Comparison of ENCODE assay signal across 28 mouse cellular contexts in the genomic region with DNA sequence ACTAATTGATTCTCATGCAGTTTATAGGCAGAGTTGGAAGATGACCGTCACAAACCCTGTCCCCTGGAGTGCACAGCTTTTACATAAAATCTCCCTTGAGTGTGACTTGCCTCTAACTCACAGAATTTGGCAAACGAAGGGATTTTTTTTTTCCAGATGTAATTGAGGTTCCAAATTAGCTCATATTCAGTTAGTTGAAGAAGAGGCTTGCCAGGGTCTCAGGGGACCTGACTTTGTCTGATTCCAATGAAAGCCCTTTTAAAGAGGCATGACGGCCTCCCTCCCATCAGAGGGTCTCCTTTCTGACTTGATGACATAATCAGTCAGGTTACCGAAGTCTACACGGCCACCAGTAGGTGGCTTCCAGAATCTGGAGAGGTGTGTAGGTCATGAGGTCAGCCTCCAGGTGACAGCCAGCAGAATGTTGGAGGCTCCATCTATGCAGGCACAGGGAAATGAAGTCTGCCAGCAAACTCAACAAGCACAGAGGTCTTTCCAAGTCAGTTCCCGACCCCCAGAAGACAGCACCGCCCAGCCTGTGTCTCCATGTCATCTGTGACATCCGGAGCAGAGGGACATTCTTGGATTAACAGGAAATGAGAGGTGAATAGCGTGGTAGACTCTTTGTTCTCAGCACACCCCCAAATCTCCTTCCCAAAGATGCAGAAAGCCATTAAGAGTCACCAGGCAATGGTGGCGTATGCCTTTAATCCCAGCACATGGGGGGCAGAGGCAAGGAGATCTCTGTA.
DNase-seq lines count a peak whose midpoint lies in the region; ATAC-seq and TF ChIP-seq lines count a peak whose summit lies in the region.
"Had no signal": no experiment of that assay in that cellular context is flagged by ENCODE, and none has a peak within 500 bp of the region (broad histone marks: within the 10 kb centered on the region; RNA-seq: fewer than 3 reads in every experiment).

No protein-coding gene starts in this region.

- H3K4me2 ChIP-seq in embryonic facial prominence, embryonic 14.5 days (ENCODE audit: low read depth, low read length), result no peak overlapping the region
- H3K4me2 ChIP-seq in lung, postnatal 0 days (replicated peaks; ENCODE audit: low read depth, low read length), result no peak overlapping the region
- H3K4me2 ChIP-seq: embryonic facial prominence, embryonic 15.5 days; heart, embryonic 13.5 days; hindbrain, embryonic 13.5 days; limb, embryonic 13.5 days; liver, embryonic 11.5 days; lung, embryonic 15.5 days; neural tube, embryonic 12.5 days had no signal

- TF ChIP-seq EP300 in lung, postnatal 0 days (IDR thresholded peaks at IDR 0.05), result no peak

- H3K27ac ChIP-seq in embryonic facial prominence, embryonic 14.5 days (replicated peaks; ENCODE audit: low read depth, low read length), result no peak overlapping the region
- no peak overlapping the region for H3K27ac ChIP-seq in embryonic facial prominence, embryonic 10.5 days (replicated peaks)
- H3K27ac ChIP-seq in lung, postnatal 0 days (ENCODE audit: low read length), result no peak overlapping the region
- H3K27ac ChIP-seq: embryonic facial prominence, embryonic 15.5 days; heart, embryonic 13.5 days; hindbrain, embryonic 13.5 days; limb, embryonic 13.5 days; lung, embryonic 15.5 days; midbrain, embryonic 10.5 days; neural tube, embryonic 12.5 days had no signal

- no peak overlapping the region for H3K9ac ChIP-seq in embryonic facial prominence, embryonic 14.5 days (ENCODE audit: low read depth, low read length)
- no peak overlapping the region for H3K9ac ChIP-seq in lung, postnatal 0 days (replicated peaks; ENCODE audit: low read depth)
- H3K9ac ChIP-seq: embryonic facial prominence, embryonic 15.5 days; heart, embryonic 13.5 days; hindbrain, embryonic 13.5 days; limb, embryonic 13.5 days; lung, embryonic 15.5 days; neural tube, embryonic 12.5 days had no signal

- H3K36me3 ChIP-seq in embryonic facial prominence, embryonic 14.5 days (ENCODE audit: control insufficient read depth, insufficient read depth, low read length), result no peaks in the 10 kb centered on the region
- no peaks in the 10 kb centered on the region for H3K36me3 ChIP-seq in embryonic facial prominence, embryonic 10.5 days (replicated peaks)
- no peaks in the 10 kb centered on the region for H3K36me3 ChIP-seq in lung, postnatal 0 days (ENCODE audit: insufficient read depth, low read length)
- H3K36me3 ChIP-seq: embryonic facial prominence, embryonic 15.5 days; G1E; heart, embryonic 13.5 days; hindbrain, embryonic 13.5 days; limb, embryonic 13.5 days; lung, embryonic 15.5 days; midbrain, embryonic 10.5 days; neural tube, embryonic 12.5 days had no signal

- H3K9me3 ChIP-seq in embryonic facial prominence, embryonic 14.5 days (ENCODE audit: control insufficient read depth, low read length), result no peaks in the 10 kb centered on the region
- 0 out of 2 replicates have a peak, but pooled peaks cover 2% of the 10 kb centered on the region for H3K9me3 ChIP-seq in embryonic facial prominence, embryonic 10.5 days
- no peaks in the 10 kb centered on the region for H3K9me3 ChIP-seq in lung, postnatal 0 days (ENCODE audit: low read length)
- H3K9me3 ChIP-seq: embryonic facial prominence, embryonic 15.5 days; G1E; hindbrain, embryonic 13.5 days; limb, embryonic 13.5 days; lung, embryonic 15.5 days; midbrain, embryonic 10.5 days; neural tube, embryonic 12.5 days had no signal

- DNase-seq in embryonic facial prominence, embryonic 14.5 days (ENCODE audit: low spot score), result peak; percentile 20
- no peak for DNase-seq in embryonic facial prominence, embryonic 10.5 days (ENCODE audit: low spot score)
- DNase-seq in heart, adult 11 months, result peak; percentile 96
- no peak for DNase-seq in heart, postnatal 36 days
- DNase-seq in lung, postnatal 0 days (ENCODE audit: low spot score), result peak; percentile 18
- no peak for DNase-seq in lung, postnatal 36 days
- peak; percentile 16 for DNase-seq in ZHBTc4 (ENCODE audit: low read depth, low spot score)
- DNase-seq in right cerebral cortex, postnatal 25 days, result no peak
- DNase-seq: adrenal gland, postnatal 25 days; cerebellum, adult 18-20 months; cerebellum, postnatal 10 days; heart, postnatal 14 days; kidney, adult 18-20 months; kidney, postnatal 4 days had no signal

- intact Hi-C loops in heart, postnatal 36 days (cut with DNase I), result no loop called here

- 79% methylated on average over 10 of the region's 10 CpGs for WGBS in embryonic facial prominence, embryonic 14.5 days
- 81% methylated on average over 10 of the region's 10 CpGs for WGBS in embryonic facial prominence, embryonic 10.5 days
- 66% methylated on average over 10 of the region's 10 CpGs for WGBS in lung, postnatal 0 days

- no peak overlapping the region for H3K4me3 ChIP-seq in embryonic facial prominence, embryonic 14.5 days (ENCODE audit: low read depth, low read length)
- H3K4me3 ChIP-seq in embryonic facial prominence, embryonic 10.5 days, result no peak overlapping the region
- H3K4me3 ChIP-seq in lung, postnatal 0 days (ENCODE audit: low read depth, low read length), result no peak overlapping the region
- H3K4me3 ChIP-seq: embryonic facial prominence, embryonic 15.5 days; heart, embryonic 13.5 days; hindbrain, embryonic 13.5 days; limb, embryonic 13.5 days; lung, embryonic 15.5 days; midbrain, embryonic 10.5 days; myocyte; neural tube, embryonic 12.5 days had no signal

- no peak for TF ChIP-seq CTCF in lung, postnatal 0 days (IDR thresholded peaks at IDR 0.05)

- H3K4me1 ChIP-seq in embryonic facial prominence, embryonic 14.5 days (ENCODE audit: control insufficient read depth, insufficient read depth, low read length), result no peaks in the 10 kb centered on the region
- no peaks in the 10 kb centered on the region for H3K4me1 ChIP-seq in embryonic facial prominence, embryonic 10.5 days
- no peaks in the 10 kb centered on the region for H3K4me1 ChIP-seq in lung, postnatal 0 days (ENCODE audit: insufficient read depth, low read depth, low read length)
- H3K4me1 ChIP-seq: embryonic facial prominence, embryonic 15.5 days; heart, embryonic 13.5 days; hindbrain, embryonic 13.5 days; limb, embryonic 13.5 days; lung, embryonic 15.5 days; midbrain, embryonic 10.5 days; neural tube, embryonic 12.5 days had no signal

- no peak for ATAC-seq in embryonic facial prominence, embryonic 14.5 days (ENCODE audit: low read depth)
- no peak for ATAC-seq in lung, postnatal 0 days
- ATAC-seq: forebrain, embryonic 14.5 days; midbrain, embryonic 16.5 days; Patski had no signal

- H3K27me3 ChIP-seq in embryonic facial prominence, embryonic 14.5 days (replicated peaks; ENCODE audit: control insufficient read depth, insufficient read depth, low read length), result no peaks in the 10 kb centered on the region
- H3K27me3 ChIP-seq in embryonic facial prominence, embryonic 10.5 days (replicated peaks; ENCODE audit: low read depth, poor library complexity, severe bottlenecking), result no peaks in the 10 kb centered on the region
- H3K27me3 ChIP-seq in lung, postnatal 0 days (replicated peaks; ENCODE audit: insufficient read depth, low read length), result no peaks in the 10 kb centered on the region
- H3K27me3 ChIP-seq: CH12.LX; embryonic facial prominence, embryonic 15.5 days; heart, embryonic 13.5 days; hindbrain, embryonic 13.5 days; limb, embryonic 13.5 days; lung, embryonic 15.5 days; neural tube, embryonic 12.5 days; Patski had no signal

Comparison
In these comparisons a context has a peak if more than half of its experiments do, and no peak if none do; other contexts are left out.
1. DNase-seq: peak in embryonic facial prominence, embryonic 14.5 days (single experiment), heart, adult 11 months (single experiment), lung, postnatal 0 days (single experiment) and ZHBTc4 (single experiment); none in embryonic facial prominence, embryonic 10.5 days (single experiment), heart, postnatal 36 days (0 of 2), lung, postnatal 36 days (single experiment) and right cerebral cortex, postnatal 25 days (single experiment).